ENCODE assay signal across 21 mouse cellular contexts in genomic region chr7:51631171-51631570, GRCm38 (mm10). TPM values are rescaled to one million over a fixed set of nuclear protein-coding genes. Genes with fewer than 3 reads are reported as not detected.
DNase-seq lines count a peak whose midpoint lies in the region; ATAC-seq and TF ChIP-seq lines count a peak whose summit lies in the region.
"Had no signal": no experiment of that assay in that cellular context is flagged by ENCODE, and none has a peak within 500 bp of the region (broad histone marks: within the 10 kb centered on the region; RNA-seq: fewer than 3 reads in every experiment).

No protein-coding gene starts in this region.

- H3K27ac ChIP-seq in forebrain, embryonic 12.5 days, result peak overlapping the region; percentile 80
- H3K27ac ChIP-seq in forebrain, embryonic 10.5 days, result no peak overlapping the region
- no peak overlapping the region for H3K27ac ChIP-seq in forebrain, postnatal 0 days (ENCODE audit: low read depth, low read length)
- peak overlapping the region; percentile 81 for H3K27ac ChIP-seq in midbrain, embryonic 12.5 days (replicated peaks)
- peak overlapping the region; percentile 86 for H3K27ac ChIP-seq in neural tube, embryonic 14.5 days (ENCODE audit: low read depth, low read length)
- H3K27ac ChIP-seq: limb, embryonic 12.5 days; liver, embryonic 12.5 days had no signal

- H3K4me3 ChIP-seq in forebrain, embryonic 12.5 days (replicated peaks), result peak overlapping the region; percentile 14; the same call in 1 of the 2 replicates
- H3K4me3 ChIP-seq in forebrain, embryonic 10.5 days, result no peak overlapping the region
- H3K4me3 ChIP-seq in forebrain, postnatal 0 days (ENCODE audit: low read depth, low read length), result no peak overlapping the region
- peak overlapping the region; percentile 25 for H3K4me3 ChIP-seq in midbrain, embryonic 12.5 days
- H3K4me3 ChIP-seq in neural tube, embryonic 14.5 days (ENCODE audit: low read depth, low read length), result peak overlapping the region; percentile 28
- H3K4me3 ChIP-seq: limb, embryonic 12.5 days; liver, embryonic 12.5 days had no signal

- 56% methylated on average over 3 of the region's 3 CpGs for WGBS in forebrain, embryonic 12.5 days
- 65% methylated on average over 3 of the region's 3 CpGs for WGBS in forebrain, embryonic 10.5 days
- WGBS in forebrain, postnatal 0 days, result 44% methylated on average over 3 of the region's 3 CpGs
- 62% methylated on average over 3 of the region's 3 CpGs for WGBS in midbrain, embryonic 12.5 days
- WGBS in neural tube, embryonic 14.5 days, result 46% methylated on average over 3 of the region's 3 CpGs

- H3K4me1 ChIP-seq in forebrain, embryonic 12.5 days, result peaks cover 19% of the 10 kb centered on the region
- peaks cover 31% of the 10 kb centered on the region for H3K4me1 ChIP-seq in forebrain, embryonic 10.5 days
- no peaks in the 10 kb centered on the region; the same call in 1 of the 2 replicates for H3K4me1 ChIP-seq in forebrain, postnatal 0 days (ENCODE audit: insufficient read depth)
- peaks cover 20% of the 10 kb centered on the region for H3K4me1 ChIP-seq in midbrain, embryonic 12.5 days
- H3K4me1 ChIP-seq in neural tube, embryonic 14.5 days (ENCODE audit: control insufficient read depth, insufficient read depth, low read length), result peaks cover 2% of the 10 kb centered on the region; the same call in 1 of the 2 replicates
- H3K4me1 ChIP-seq: liver, embryonic 12.5 days had no signal

- intact Hi-C loops in heart, postnatal 36 days (cut with DNase I), result no loop called here

- peaks cover 39% of the 10 kb centered on the region for H3K27me3 ChIP-seq in forebrain, embryonic 12.5 days
- peaks cover 80% of the 10 kb centered on the region for H3K27me3 ChIP-seq in forebrain, embryonic 10.5 days (ENCODE audit: poor library complexity, severe bottlenecking)
- no peaks in the 10 kb centered on the region for H3K27me3 ChIP-seq in forebrain, postnatal 0 days (ENCODE audit: insufficient read depth, low read length)
- H3K27me3 ChIP-seq in midbrain, embryonic 12.5 days, result peaks cover 30% of the 10 kb centered on the region
- peaks cover 2% of the 10 kb centered on the region for H3K27me3 ChIP-seq in neural tube, embryonic 14.5 days (ENCODE audit: control insufficient read depth, insufficient read depth, low read length)

- H3K9me3 ChIP-seq in forebrain, embryonic 12.5 days, result no peaks in the 10 kb centered on the region
- no peaks in the 10 kb centered on the region for H3K9me3 ChIP-seq in forebrain, embryonic 10.5 days
- no peaks in the 10 kb centered on the region for H3K9me3 ChIP-seq in forebrain, postnatal 0 days (ENCODE audit: low read length)
- H3K9me3 ChIP-seq in midbrain, embryonic 12.5 days, result no peaks in the 10 kb centered on the region
- no peaks in the 10 kb centered on the region for H3K9me3 ChIP-seq in neural tube, embryonic 14.5 days (ENCODE audit: control insufficient read depth, low read length)
- H3K9me3 ChIP-seq: limb, embryonic 12.5 days; liver, embryonic 12.5 days had no signal

- H3K9ac ChIP-seq in forebrain, embryonic 12.5 days, result no peak overlapping the region
- no peak overlapping the region for H3K9ac ChIP-seq in forebrain, postnatal 0 days
- peak overlapping the region; percentile 44 for H3K9ac ChIP-seq in midbrain, embryonic 12.5 days (replicated peaks)
- peak overlapping the region; percentile 49 for H3K9ac ChIP-seq in neural tube, embryonic 14.5 days (replicated peaks; ENCODE audit: low read depth, low read length)
- H3K9ac ChIP-seq: limb, embryonic 12.5 days; liver, embryonic 12.5 days had no signal

- no peak for ATAC-seq in forebrain, embryonic 12.5 days (ENCODE audit: low FRiP score)
- no peak for ATAC-seq in forebrain, postnatal 0 days
- no peak for ATAC-seq in midbrain, embryonic 12.5 days (ENCODE audit: low FRiP score, low read depth)
- no peak for ATAC-seq in neural tube, embryonic 14.5 days (ENCODE audit: low read depth)
- ATAC-seq: liver, embryonic 12.5 days had no signal

- DNase-seq in forebrain, embryonic 10.5 days (ENCODE audit: extremely low spot score, low spot score), result no peak
- DNase-seq in forebrain, postnatal 0 days, result no peak
- DNase-seq in lung, postnatal 36 days, result no peak
- DNase-seq in heart, postnatal 36 days, result no peak
- DNase-seq in cerebellum, adult 11 months, result no peak
- DNase-seq: adrenal gland, adult 2 months; cerebellum, postnatal 14 days; embryo, embryonic 11 days; heart, postnatal 10 days; kidney, postnatal 4 days; lung, adult 2 months had no signal

- H3K36me3 ChIP-seq in forebrain, embryonic 12.5 days (replicated peaks), result no peaks in the 10 kb centered on the region
- H3K36me3 ChIP-seq in forebrain, embryonic 10.5 days (replicated peaks), result no peaks in the 10 kb centered on the region
- H3K36me3 ChIP-seq in forebrain, postnatal 0 days (ENCODE audit: insufficient read depth), result no peaks in the 10 kb centered on the region
- no peaks in the 10 kb centered on the region for H3K36me3 ChIP-seq in midbrain, embryonic 12.5 days
- no peaks in the 10 kb centered on the region for H3K36me3 ChIP-seq in neural tube, embryonic 14.5 days (ENCODE audit: control insufficient read depth, insufficient read depth, low read length)
- H3K36me3 ChIP-seq: limb, embryonic 12.5 days; liver, embryonic 12.5 days had no signal

- peak overlapping the region; percentile 29 for H3K4me2 ChIP-seq in forebrain, embryonic 12.5 days
- peak overlapping the region; percentile 16 for H3K4me2 ChIP-seq in forebrain, postnatal 0 days (ENCODE audit: low read depth)
- peak overlapping the region; percentile 44 for H3K4me2 ChIP-seq in midbrain, embryonic 12.5 days (replicated peaks)
- peak overlapping the region; percentile 45 for H3K4me2 ChIP-seq in neural tube, embryonic 14.5 days (ENCODE audit: low read depth, low read length)
- H3K4me2 ChIP-seq: heart, embryonic 11.5 days; limb, embryonic 12.5 days; liver, embryonic 12.5 days had no signal

- no peak for TF ChIP-seq CTCF in forebrain, postnatal 0 days (IDR thresholded peaks at IDR 0.05; ENCODE audit: low read depth)

RNA-seq across cellular contexts. Expression of gene Slc17a6, which starts 9.4 kb away (rescaled TPM):
- polyA plus RNA-seq in forebrain, embryonic 12.5 days (2016; fragmentation: Nextera tagmentation; extraction: Ambion mirVana), result 38.4 and 39.4 TPM in 2 replicates
- polyA plus RNA-seq in forebrain, embryonic 10.5 days (2016; fragmentation: Nextera tagmentation; extraction: Ambion mirVana), result 3.5 and 6.9 TPM in 2 replicates
- 66.2 and 92.0 TPM in 2 replicates for total RNA-seq in forebrain, postnatal 0 days (2014; rRNA removed)
- 27.8 and 54.8 TPM in 2 replicates for polyA plus RNA-seq in forebrain, postnatal 0 days (2015; fragmentation: Nextera tagmentation; extraction: Ambion mirVana)
- polyA plus RNA-seq in midbrain, embryonic 12.5 days (2016; fragmentation: Nextera tagmentation; extraction: Ambion mirVana), result 52.6 and 59.0 TPM in 2 replicates
- 120 and 139 TPM in 2 replicates for polyA plus RNA-seq in neural tube, embryonic 14.5 days (2014; fragmentation: Nextera tagmentation; extraction: Ambion mirVana)
- not detected for total RNA-seq in heart, postnatal 36 days (2021)
- total RNA-seq: gastrocnemius, adult 18-20 months; granulocyte monocyte progenitor cell, adult 5-6 weeks; heart, postnatal 10 days had no signal
- polyA plus RNA-seq: adrenal gland, adult 2 months; heart, embryonic 11.5 days; kidney, embryonic 14.5 days; liver, embryonic 12.5 days; lung, adult 2 months; small intestine, adult 2 months had no signal

Comparison
In these comparisons a context has a peak if more than half of its experiments do, and no peak if none do; other contexts are left out.
1. H3K27ac ChIP-seq: peak in forebrain, embryonic 12.5 days (single experiment), midbrain, embryonic 12.5 days (single experiment) and neural tube, embryonic 14.5 days (single experiment); none in forebrain, embryonic 10.5 days (single experiment) and forebrain, postnatal 0 days (single experiment).
2. H3K4me3 ChIP-seq: peak in forebrain, embryonic 12.5 days (single experiment), midbrain, embryonic 12.5 days (single experiment) and neural tube, embryonic 14.5 days (single experiment); none in forebrain, embryonic 10.5 days (single experiment) and forebrain, postnatal 0 days (single experiment).
3. H3K9ac ChIP-seq: peak in midbrain, embryonic 12.5 days (single experiment) and neural tube, embryonic 14.5 days (single experiment); none in forebrain, embryonic 12.5 days (single experiment) and forebrain, postnatal 0 days (single experiment).
4. Peak in every context shown above with its lines, with median percentiles within 50 percentile points of each other: H3K4me2 ChIP-seq.